Mouse (Mus musculus): ENCODE data around the gene Tmem141. TPM values are rescaled to one million over a fixed set of nuclear protein-coding genes. Genes with fewer than 3 reads are reported as not detected.

Tmem141 gene
- total RNA-seq, 2 experiments from 2014 or later = 12.1 to 14.3 TPM

DNA sequence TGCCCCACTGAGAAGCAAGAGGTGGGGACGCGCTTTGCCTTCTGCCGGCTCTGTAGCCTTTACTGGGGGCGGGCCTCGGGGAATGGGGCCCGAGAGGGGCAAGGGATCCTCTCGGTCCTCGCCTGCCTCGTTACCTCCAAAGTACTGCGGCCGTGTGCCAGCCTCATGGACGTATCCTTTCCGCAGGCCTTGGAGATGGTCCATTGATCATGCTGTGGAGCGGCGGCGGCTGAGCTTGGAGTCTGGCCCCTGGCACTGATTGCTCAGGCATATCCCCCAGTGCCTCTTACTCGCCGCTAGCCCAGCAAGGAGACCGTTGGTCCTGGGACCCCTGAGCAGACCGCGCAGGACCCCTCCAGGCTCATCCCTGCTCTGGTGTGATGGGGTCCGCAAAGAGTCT, 5.4 kb downstream of the Tmem141 start:
- intact Hi-C loops (cut with DNase I; ENCODE audit: low total_unique reads) = no loop called here
- no peak for DNase-seq

DNA sequence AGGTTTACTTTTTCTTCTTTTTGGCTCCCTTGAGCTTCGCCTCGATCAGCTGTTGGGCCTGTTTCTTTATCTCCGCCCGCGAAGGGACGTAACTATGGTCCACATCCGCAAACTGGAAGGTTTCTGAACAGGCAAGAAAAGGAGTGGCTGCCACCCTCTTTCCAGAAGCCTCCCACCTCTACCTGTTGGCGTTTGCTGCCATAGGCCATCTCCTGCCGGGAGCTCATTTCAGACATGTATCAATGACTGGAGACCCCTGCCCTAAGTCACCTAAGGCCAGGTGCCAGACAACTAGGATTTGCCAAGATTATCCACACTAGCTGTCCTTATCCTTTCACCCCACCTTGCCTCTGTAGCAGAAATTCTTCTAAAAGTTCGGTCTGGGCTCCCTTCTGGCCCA, 13.1 kb downstream of the Tmem141 start:
- intact Hi-C loops (cut with DNase I; ENCODE audit: low total_unique reads) = no loop called here

DNA sequence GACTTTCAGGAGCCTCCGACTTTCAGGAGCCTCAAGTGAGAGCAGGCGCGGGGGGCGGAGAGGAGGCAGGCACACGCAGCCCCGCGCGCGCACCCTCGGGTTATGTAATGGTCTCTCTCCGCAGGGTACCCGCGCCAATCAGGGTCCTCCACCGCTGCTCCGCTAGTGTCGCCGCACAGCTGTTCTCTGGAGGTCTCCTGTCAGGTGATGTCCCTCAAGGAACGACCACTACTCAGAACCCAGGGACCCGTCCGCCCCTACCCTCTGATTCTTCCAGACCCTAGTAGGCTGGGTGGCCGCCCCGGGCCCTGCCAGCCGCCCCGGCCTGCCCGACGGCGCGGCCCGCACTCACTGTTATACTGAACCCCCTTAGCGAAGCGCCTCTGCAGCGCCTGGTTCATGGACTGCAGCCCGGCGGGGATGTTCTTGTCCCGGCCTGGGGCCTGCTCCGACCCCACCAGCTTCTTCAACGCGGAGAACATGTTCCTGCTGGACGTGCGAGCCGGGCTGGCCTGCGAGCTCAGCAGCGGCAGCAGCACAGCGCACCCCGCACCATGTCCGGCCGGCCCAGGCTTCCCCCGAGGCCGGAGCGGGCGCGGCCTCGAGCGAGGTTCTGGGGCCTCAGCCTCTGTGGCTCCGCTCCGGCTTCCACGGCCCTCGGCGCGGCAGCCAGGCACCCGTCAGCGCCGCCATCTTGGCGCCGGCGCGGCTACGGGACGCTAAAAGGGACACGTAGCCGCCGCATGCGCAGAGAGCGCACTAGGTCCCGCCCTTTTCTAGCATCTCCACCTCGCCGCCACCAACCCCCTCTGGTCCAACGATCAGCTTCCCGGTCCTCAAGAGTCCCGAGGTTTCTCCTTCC, 13.8 kb downstream of the Tmem141 start, which contains the start of gene Rabl6:
Rabl6 (minus strand) TSS at position 761 of the 862 bp plus-strand sequence.
- peak; percentile 90 for DNase-seq
- intact Hi-C loops (cut with DNase I; ENCODE audit: low total_unique reads) = no loop called here

More for the DNA sequence above, 13.1 kb downstream of the Tmem141 start:
- DNase-seq = no peak

DNA sequence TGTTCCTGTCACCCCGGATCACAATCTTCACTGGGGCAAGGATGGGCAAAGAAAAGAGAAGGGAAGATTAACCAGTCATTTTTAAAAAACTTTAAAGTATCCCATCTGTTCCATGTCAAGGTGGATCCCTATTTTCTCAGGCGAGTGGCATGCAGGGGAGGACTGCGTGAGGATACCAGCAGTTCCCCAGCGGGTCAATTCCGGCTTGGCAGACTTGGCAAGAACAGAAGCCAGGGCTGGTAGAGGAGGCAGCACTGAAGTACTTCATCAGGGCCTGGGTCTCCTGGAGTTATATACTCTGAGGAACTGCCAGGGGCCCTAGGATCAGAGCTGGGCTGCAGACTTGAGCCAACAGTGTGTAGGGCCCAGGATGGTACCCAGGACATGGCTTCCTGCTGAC, 19.3 kb downstream of the Tmem141 start:
- intact Hi-C loops (cut with DNase I; ENCODE audit: low total_unique reads) = no loop called here
- DNase-seq = no peak

DNA sequence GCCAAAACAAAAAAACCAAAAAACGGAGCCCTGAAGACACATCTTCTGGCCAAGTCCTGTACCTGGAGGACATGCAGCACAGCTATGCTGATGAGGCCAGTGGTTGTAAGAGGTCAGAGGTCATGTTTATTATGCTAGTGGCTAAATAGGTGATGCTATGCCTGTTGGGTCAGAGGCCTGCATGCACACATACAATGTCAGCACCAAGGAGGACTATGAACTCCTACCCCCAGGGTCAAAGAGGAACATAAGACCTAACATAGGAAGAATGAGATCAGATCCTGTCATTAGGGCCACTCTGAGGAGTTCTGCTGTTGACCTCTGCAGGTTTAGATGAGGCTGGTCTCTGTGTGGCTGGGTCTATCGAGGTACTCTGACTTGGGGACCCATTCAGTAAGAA, 21.8 kb downstream of the Tmem141 start:
- DNase-seq = no peak
- intact Hi-C loops (cut with DNase I; ENCODE audit: low total_unique reads) = no loop called here

DNA sequence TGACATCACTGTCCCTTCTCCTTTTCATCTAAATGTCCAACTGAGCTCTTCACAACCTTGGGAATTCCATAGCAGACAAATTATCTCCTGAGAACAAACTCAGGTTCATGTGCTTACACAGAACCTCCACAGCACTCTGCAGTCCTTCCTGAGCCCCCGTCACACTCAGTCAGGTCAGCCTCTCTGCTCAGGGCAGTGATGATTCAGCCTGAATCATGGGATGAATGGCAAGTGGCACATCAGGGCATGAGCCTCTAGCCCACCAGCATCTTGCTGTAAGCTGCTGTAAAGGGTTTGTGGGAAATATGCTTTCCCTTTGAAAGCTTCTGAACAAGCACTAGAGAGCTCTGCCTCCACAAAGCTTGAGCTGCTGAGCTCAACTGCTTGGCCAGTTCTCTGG, 23.1 kb downstream of the Tmem141 start:
- intact Hi-C loops (cut with DNase I; ENCODE audit: low total_unique reads) = no loop called here
- no peak for DNase-seq

DNA sequence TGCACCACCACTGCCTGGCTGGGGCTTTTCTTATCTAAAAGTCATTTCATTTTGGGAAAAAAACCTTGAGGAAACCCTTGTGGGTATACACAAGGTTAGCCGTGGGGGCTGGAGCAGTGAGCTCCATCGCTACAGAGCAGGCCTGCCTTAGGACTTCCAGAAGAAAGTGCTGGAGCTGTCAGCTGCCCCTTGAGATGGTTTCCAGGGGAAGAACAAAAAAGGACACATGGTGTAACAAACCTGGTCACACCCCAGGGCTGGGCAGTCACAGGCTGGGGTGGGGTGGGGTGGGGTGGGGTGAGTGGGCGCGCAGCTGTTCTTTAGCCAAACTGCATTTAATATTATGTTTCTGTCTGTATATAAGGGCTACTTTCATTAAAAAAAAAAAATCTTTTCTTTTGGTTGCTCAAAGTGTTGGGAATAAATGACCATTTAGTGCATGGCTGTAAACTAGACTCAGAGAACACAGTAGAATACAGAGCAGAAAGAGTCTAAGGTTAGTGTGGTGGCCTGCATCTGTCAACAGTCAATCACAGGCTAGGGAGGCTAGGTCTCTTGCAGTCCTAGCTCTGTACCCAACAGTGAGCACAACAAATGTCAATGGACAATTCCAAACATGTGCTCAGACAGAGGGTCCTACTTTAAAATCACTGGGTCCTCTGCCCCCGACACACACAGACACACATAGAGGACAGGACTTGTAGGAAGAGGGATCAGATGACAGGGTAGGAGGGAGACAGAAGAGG, 24.9 kb downstream of the Tmem141 start:
- DNase-seq = no peak
- intact Hi-C loops (cut with DNase I; ENCODE audit: low total_unique reads) = no loop called here

DNA sequence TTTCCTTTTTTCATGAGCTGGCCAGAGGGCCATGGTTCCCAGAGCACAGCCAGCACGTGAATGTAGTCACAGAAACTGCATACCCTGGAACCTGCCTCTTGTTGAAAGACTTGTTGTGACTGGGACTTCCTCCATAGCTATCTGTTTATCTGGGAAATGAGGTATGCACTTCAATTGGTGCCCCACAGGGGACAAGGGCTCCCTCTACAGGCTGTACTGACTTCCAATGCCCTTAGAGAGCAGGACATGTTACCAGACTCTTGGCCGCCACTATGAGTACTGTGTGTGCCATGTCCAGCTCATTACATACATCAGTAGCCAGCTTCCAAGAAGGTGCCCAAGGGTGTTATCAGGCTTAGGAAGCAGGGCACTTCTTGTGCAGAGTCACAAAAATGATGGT, 29.9 kb downstream of the Tmem141 start:
- no peak for DNase-seq
- intact Hi-C loops (cut with DNase I; ENCODE audit: low total_unique reads) = no loop called here

DNA sequence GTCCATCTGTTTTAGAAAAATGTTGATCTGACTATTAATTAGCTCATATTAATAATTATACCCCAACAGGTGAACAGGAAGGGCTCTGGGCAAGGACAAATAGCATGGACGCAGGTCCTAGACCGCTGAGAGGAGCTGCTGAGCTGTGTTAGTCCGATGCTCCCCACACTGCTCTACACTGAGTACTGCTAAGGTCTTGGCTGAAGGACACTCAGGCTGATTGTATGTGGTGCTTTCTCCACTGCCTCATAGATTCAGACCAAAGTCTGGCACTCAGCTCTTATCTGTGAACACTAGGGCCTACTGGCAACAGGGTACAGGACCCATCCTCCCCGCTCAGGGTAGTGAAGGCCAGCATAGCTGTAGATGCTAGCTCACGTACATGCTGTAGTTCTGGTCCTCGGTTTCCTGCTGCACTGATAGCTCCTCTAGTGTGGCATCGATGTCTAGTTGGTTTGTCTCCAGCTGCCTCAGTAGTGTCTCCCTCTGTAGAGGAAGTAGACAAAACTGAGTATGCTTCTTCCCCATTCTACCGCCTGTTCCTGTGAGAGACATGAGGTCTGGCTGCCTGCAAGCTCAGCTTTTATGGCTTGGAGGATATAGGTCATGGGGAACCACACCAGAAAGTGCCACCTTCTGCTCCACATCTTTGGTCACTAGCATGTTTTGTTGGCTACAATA, 33.4 kb downstream of the Tmem141 start:
- intact Hi-C loops (cut with DNase I; ENCODE audit: low total_unique reads) = no loop called here
- DNase-seq = no peak

DNA sequence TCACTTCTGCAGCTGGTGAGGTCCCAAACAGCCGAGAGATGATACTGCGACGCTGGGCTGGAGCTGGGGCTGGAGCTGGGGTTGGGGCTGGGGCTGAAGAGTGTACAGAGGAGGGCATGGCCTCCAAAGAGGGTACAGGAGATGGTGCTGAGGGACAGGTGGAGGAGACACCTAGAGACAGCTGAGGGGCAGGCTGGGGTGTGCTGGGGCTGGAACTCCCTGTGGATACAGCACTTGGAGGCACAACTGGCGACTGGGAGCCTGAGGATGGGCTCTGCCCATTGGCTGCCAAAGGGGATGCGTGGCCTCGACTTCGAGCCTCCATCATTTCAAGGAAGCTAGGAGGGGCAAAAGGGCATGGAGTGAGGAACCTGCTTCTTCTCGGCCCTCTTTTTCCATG, 34.5 kb downstream of the Tmem141 start:
- DNase-seq = no peak
- intact Hi-C loops (cut with DNase I; ENCODE audit: low total_unique reads) = no loop called here

DNA sequence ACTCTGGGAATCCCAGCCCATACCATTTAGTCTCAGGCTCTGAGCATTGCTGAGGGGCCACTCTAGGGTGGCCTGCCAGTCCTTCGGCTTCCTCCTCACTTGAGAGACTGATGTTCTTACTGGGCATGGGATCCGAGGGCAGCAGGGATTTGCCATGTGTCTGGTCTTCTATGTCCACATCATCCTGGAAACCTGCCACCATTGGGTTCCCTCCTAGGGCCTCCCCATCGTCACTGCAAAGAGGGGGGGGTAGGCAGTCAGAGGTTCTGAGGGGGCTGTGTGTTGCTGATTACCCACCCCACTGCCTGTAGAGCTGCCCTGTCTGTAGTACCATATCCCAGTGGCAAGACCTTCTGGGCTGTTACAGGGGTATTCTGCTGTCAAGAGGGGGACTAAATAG, 36.2 kb downstream of the Tmem141 start:
- no peak for DNase-seq

DNA sequence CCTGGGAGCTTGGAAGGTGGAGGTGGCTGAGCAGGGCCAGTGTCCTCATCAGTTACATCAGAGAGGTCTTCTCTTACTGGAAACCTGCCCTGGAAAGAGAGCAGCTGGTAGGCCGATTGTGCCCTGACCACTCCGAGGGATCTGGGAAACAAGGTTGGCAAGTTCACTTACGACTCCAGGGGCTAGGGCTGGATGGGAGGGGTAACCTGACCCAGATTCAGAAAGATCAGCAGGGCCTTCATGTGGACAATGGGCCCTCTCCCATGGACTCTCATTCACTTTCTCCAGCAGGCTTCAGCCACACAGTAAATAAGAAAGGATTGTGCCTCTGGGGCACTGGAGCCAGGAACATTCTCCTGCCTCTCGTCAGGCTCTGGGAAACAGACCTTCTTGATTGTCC, 36.9 kb downstream of the Tmem141 start:
- intact Hi-C loops (cut with DNase I; ENCODE audit: low total_unique reads) = no loop called here
- no peak for DNase-seq

More for the DNA sequence above, 36.2 kb downstream of the Tmem141 start:
- intact Hi-C loops (cut with DNase I; ENCODE audit: low total_unique reads) = no loop called here

DNA sequence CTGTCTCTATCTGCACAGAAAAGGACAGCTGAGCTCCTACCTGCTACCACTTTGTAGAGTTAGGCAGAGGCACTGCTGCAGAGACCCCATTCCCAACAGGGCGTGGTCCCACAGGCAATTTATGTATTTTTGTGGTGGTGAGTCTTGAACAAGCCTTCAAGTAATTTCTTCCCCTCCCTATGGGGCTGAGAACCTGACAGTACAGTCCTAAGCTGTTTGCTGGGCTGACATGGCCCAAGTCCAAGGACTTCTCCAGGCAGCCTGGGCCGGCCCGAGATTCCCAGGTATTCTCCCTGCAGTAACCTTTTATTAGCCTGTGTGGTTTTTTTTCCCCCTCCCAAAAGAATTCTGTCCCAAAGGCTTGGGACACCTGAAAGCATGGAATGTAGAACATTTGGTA, 37.7 kb downstream of the Tmem141 start:
- intact Hi-C loops (cut with DNase I; ENCODE audit: low total_unique reads) = no loop called here
- DNase-seq = no peak

DNA sequence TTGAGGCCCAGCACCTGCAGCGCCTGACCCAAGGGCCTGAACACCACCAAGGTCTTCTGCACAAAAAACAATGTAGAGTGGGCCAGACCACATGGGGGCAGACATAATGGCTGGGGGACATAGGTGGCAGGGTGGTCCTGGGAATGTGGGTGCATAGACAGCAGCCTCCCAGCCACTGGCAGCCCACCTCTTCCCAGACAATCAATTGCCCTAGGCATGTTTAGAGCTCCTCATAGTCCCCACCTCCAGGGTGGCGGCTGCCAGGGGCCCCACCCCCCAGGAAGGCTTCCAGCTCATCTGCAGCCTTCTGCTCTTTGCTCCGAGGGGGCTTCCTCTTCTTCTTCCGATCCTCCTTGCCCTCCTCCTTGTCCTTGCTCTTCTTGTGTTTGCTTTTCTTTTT, 38.2 kb downstream of the Tmem141 start:
- intact Hi-C loops (cut with DNase I; ENCODE audit: low total_unique reads) = no loop called here
- DNase-seq = no peak

DNA sequence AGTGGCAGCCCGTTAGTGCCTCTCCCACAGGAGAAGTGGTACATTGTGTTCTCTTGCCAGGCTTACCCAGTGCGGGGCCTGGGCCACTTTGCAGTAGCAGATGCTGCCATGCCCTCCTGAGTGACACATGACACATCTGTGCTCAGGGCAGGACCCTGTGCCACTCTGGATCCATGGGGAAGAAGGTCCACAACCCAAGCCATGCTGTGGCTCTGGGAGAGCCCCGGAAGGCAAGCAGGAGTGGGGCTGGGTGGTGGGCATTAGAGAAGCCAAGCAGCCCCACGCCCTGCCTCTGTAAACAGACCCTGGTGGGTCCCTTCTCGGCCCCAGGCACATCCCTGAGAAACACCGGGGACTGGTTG, 38.7 kb downstream of the Tmem141 start:
- intact Hi-C loops (cut with DNase I; ENCODE audit: low total_unique reads) = no loop called here
- no peak for DNase-seq

DNA sequence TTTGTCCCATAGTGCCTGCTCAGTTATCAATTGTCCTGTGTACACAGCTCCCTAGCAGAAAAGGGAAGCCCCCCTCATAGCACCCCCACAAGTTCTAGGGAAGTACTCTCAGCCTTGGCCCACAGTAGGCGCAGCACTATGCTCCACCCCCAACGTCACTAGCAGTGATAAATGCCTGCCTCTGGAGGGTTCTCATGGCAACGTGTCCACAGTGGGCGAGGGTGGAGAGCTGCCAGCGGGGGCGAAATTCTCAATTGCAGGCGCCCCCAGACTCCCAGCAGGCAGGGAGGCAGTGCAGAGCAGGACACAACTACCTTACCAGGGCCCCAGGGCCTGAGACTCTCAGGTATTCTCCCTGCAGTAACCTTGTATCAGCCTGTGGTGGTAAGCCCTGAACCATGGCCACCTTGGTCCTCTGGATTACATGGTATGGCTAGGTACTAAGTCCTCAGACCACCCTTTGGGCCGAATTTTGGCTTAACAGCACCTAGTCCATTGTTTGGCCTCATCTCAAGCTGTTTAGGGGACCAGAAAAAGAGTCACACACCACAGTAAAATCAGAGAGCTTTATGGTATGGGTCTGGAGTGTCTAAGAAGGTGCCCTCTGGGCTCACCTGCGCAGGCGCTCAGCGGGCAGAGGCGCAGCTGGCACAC, 39.2 kb downstream of the Tmem141 start:
- DNase-seq = peak; percentile 24
- intact Hi-C loops (cut with DNase I; ENCODE audit: low total_unique reads) = no loop called here

DNA sequence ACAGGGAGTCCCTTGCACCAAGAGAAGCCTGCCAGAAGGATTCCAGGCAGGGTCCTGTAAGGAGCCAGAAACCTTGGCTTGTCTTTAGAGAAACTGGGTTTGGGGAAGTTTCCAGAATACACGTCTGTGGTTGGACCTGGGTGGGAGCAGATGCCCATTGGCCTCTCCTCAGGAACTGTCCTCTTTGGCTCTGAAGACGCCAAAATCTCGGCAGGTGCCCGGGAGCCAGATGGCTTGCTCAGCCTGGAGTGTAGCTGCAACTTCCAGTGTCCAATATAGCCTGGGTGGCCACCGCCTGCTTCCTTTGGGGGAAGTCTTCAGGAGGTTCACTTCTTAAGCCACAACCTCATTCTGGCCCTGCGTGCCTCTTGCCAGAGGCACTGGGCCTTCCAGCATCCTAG, 39.9 kb downstream of the Tmem141 start:
- intact Hi-C loops (cut with DNase I; ENCODE audit: low total_unique reads) = no loop called here
- DNase-seq = no peak

DNA sequence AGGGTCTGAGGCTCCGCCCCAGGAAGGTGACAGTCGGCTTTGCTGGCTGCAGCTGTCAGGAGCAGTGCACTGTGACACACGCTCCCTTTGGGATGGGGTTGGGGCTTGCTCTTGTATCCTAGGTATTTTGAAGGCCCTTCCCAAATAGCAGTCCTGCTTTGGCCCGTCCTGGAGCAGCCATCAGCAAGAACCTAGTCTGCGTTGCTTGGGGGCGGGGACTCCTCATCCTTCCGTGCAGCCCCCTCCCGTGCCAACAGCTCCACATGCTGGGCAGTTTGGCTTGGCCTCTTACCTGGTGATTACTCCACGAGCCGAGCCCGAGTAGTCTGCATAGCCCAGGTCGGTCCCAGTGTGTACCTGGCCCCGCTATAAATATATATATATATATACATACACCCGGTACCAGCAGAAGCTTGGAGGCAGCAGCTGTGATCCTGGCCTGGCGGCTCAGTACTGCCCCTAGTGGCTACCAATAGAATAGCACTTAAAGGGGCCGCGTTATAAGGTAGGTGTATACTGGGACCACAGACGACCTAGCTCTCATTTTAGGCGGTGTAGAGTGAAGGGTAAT, 40.4 kb downstream of the Tmem141 start, which contains the start of gene Ajm1:
Ajm1 (minus strand) TSS at position 464 of the 571 bp plus-strand sequence.
- DNase-seq = peak; percentile 45

DNA sequence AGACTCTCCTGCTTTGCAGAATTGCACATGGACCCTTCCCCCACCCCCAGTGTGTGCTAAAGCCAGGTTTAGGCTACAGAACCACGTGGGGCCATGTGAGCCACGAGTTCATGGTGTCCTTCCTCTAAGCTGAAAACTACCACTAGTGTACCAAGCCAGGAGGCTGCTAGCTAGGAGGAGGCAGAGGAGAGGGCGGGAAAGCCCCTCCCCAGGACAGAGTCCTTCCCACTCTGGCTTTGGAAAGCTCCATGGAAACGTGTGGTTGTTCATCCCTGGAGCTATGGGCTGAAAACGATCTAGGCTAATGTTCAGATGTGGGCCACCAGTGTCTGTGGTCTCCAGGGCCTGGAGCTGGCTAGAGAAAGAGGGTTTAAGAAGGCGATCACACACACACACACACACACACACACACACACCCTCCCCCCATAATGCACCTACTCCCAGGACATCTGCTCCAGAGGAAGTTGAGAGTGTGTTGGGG, 41.1 kb downstream of the Tmem141 start:
- DNase-seq = no peak
- intact Hi-C loops (cut with DNase I; ENCODE audit: low total_unique reads) = no loop called here

More for the DNA sequence above, 40.4 kb downstream of the Tmem141 start, which contains the start of gene Ajm1:
- intact Hi-C loops (cut with DNase I; ENCODE audit: low total_unique reads) = no loop called here

Measured in gastrocnemius, postnatal 14 days (tissue).